Mouse (Mus musculus) myocyte (in vitro differentiated cells): Measurements from ENCODE around the gene Nectin3.

ENCODE experiments used
- MAX ChIP-seq: IDR thresholded peaks from one replicate; pipeline ENCODE4 v1.6.1; 2011; ENCODE audit warnings: low read depth, mild to moderate bottlenecking, control low read depth
- MYOD1 ChIP-seq, 3 experiments: IDR thresholded peaks; one replicate each; pipeline ENCODE4 v1.6.1; 2011; ENCODE audit warnings: control low read depth in 2 of 3, low read depth in 2 of 3, mild to moderate bottlenecking in 2 of 3, moderate library complexity in 1 of 3; ENCODE audit not compliant: insufficient read length in 2 of 3, control insufficient read depth in 1 of 3
- POLR2A ChIP-seq: IDR thresholded peaks from one replicate; pipeline ENCODE4 v1.6.1; 2011; ENCODE audit warnings: low read depth, mild to moderate bottlenecking, control low read depth, moderate library complexity; ENCODE audit not compliant: insufficient read length

DNA sequence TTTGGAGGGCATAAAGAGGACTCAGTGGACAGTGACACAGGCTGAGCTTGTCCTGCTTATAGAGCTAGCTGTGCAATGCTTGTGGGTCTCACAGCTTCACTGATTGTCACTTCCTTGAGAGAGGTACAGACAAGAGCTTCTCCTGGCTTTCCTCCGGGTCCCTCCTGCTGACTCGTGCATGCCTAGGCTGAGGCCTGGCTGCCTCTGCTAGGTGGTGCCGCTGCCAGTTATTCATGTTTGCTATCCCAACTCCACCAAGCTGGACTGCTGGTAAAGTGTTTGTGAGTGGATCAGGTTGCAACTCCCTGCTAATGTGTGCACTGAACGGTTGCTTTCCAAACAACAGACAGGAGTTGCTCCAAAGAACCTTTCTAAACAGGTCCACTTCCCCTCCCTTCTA, 5.7 kb upstream of the Nectin3 start:
- TF ChIP-seq MYOD1 (IDR thresholded peaks at IDR 0.05; ENCODE audit: control insufficient read depth in 1 of 3, insufficient read length in 2 of 3, low read depth in 2 of 3) (no peak), MAX (no peak), POLR2A (no peak)
